Mouse (Mus musculus): ENCODE results near the gene Mfap3. TPM values are rescaled to one million over a fixed set of nuclear protein-coding genes. Genes with fewer than 3 reads are reported as not detected.

Mfap3 gene
- polyA plus RNA-seq, 1 experiment from 2014 or later, result 25.9 TPM

DNA sequence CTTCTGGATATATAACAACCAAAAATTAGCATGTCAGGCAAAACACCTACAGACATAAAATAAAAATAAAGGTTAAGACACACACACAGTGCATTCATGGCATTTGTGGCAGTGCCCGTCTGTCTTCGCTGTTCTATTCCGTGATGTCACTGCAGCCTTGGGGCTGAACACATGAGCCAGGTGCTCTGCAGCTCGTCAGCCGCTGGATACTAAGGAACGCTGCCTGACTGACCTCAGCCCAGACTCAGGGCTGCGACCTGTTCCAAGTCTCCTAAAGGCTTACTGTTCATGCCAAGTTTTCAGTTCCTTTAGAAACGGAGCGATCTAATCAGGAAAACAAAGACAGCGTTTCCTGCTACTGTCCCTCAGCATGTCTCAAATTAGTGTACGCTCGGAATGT lies 46.1 kb downstream of the Mfap3 start:
- Histone ChIP-seq H3K27me3 (no peaks in the 10 kb centered on the region; the same call in 1 of the 2 replicates), H3K36me3 (no peaks in the 10 kb centered on the region), H3K27ac (no peak overlapping the region), H3K9me3 (replicated peaks) (no peaks in the 10 kb centered on the region), H3K4me2 (0 out of 2 replicates have a peak overlapping the region, but pooled peaks have one; percentile 4), H3K4me1 (replicated peaks) (0 out of 2 replicates have a peak, but pooled peaks cover 6% of the 10 kb centered on the region), H3K4me3 (no peak overlapping the region), H3K9ac (no peak overlapping the region)
- WGBS, result 48% methylated on average over 12 of the region's 12 CpGs
- 0 out of 2 replicates have a peak, but pooled peaks have one; percentile 43 for ATAC-seq (replicated peaks; ENCODE audit: insufficient number of reproducible peaks, insufficient read depth, low FRiP score, low read depth)

DNA sequence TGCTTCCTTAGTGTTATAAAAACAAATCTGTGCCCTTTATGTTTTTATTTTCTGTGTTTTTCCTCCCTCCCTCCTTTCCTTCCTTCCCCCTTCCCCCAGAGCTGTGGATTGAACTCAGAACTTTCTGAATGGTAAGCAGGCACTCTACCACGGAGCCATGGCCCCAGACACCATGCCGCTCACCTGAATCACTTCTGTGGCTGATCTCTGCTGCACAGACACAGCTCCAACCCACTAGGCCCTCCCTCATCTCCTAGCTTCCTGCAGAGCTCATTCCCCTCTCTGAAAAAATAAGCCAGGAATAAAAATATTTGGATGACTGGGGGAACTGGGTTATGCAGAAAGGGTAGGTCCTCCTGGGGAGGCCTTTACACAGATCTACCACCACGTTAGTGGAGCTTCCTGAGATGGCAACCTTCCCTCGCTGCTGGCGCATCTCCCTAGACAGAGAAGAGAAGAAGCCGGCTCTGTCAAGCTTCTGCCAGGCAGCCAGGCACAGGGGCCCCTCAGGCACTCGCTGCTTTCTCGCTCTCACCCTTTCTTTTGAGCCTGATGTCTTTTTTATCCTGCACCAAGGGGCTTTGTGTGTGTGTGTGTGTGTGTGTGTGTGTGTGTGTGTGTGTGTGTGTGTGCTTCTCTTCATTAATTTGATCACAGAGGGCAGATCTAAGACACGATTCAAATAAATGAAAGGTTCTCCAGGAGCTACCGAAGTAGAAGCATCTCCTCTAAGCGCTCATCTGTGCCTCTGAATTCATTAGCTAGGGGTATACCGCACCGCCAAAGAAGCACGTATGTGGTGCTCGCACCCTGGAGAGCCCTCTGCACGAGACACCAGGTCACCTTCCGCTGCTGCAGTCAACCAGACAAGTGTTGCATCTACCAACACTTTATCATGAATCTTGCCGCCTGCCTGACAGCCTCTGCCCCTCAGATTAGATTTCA lies 47.9 kb downstream of the Mfap3 start:
- Histone ChIP-seq H3K4me3 (no peak overlapping the region), H3K9me3 (replicated peaks) (no peaks in the 10 kb centered on the region), H3K4me1 (replicated peaks) (0 out of 2 replicates have a peak, but pooled peaks cover 6% of the 10 kb centered on the region), H3K4me2 (no peak overlapping the region), H3K9ac (no peak overlapping the region), H3K36me3 (no peaks in the 10 kb centered on the region), H3K27ac (no peak overlapping the region), H3K27me3 (no peaks in the 10 kb centered on the region; the same call in 1 of the 2 replicates)
- no peak for ATAC-seq (replicated peaks; ENCODE audit: insufficient number of reproducible peaks, insufficient read depth, low FRiP score, low read depth)
- WGBS, result 35% methylated on average over 18 of the region's 18 CpGs

DNA sequence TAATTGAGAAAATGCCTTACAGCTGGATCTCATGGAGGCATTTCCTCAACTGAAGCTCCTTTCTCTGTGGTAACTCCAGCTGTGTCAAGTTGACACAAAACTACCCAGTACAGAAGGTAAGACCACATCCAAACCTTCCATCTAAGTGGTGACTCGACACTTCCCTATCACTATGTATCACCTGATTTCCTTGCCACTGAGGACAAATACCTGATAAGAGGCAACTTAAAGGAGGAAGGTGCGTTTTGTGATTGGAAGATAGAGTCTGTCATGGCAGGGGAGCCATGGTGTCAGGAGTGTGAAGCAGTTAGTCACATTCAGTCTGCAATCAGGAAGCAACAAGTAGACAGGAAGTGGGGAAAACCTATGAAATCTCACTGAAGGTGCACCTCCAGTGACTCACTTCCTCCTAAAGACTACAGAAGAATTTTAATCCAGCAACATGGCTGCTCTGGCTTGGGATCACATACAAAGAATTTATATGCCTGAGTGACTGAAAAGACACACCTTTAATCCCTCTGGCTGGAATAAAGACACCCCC lies 50.6 kb downstream of the Mfap3 start:
- ATAC-seq (replicated peaks; ENCODE audit: insufficient number of reproducible peaks, insufficient read depth, low FRiP score, low read depth), result no peak

GRCm38 (mm10) chr11:57571035-57571434 lies 52.6 kb downstream of the Mfap3 start:
- WGBS, result 74% methylated on average over 3 of the region's 3 CpGs

More for the DNA sequence above, 50.6 kb downstream of the Mfap3 start:
- H3K9me3 ChIP-seq (replicated peaks), result no peaks in the 10 kb centered on the region
- H3K27me3 ChIP-seq, result peaks cover 3% of the 10 kb centered on the region; the same call in 1 of the 2 replicates
- H3K4me1 ChIP-seq (replicated peaks), result peaks cover 10% of the 10 kb centered on the region; the same call in 1 of the 2 replicates
- no peak overlapping the region for H3K27ac ChIP-seq
- 86% methylated on average over 2 of the region's 2 CpGs for WGBS
- no peaks in the 10 kb centered on the region for H3K36me3 ChIP-seq
- no peak overlapping the region for H3K9ac ChIP-seq
- H3K4me3 ChIP-seq, result no peak overlapping the region
- H3K4me2 ChIP-seq, result no peak overlapping the region

GRCm38 (mm10) chr11:57573686-57574274 lies 55.3 kb downstream of the Mfap3 start:
- Histone ChIP-seq H3K36me3 (no peaks in the 10 kb centered on the region), H3K4me3 (0 out of 2 replicates have a peak overlapping the region, but pooled peaks have one; percentile 9), H3K27me3 (peaks cover 15% of the 10 kb centered on the region), H3K9me3 (replicated peaks) (no peaks in the 10 kb centered on the region), H3K9ac (no peak overlapping the region), H3K4me1 (replicated peaks) (peaks cover 7% of the 10 kb centered on the region; the same call in 1 of the 2 replicates), H3K4me2 (peak overlapping the region; percentile 17), H3K27ac (no peak overlapping the region)
- ATAC-seq (replicated peaks; ENCODE audit: insufficient number of reproducible peaks, insufficient read depth, low FRiP score, low read depth), result no peak
- 37% methylated on average over 14 of the region's 14 CpGs for WGBS

More at GRCm38 (mm10) chr11:57571035-57571434, 52.6 kb downstream of the Mfap3 start:
- Histone ChIP-seq H3K9ac (no peak overlapping the region), H3K27ac (no peak overlapping the region), H3K36me3 (no peaks in the 10 kb centered on the region), H3K27me3 (peaks cover 7% of the 10 kb centered on the region), H3K9me3 (replicated peaks) (no peaks in the 10 kb centered on the region), H3K4me3 (no peak overlapping the region), H3K4me2 (no peak overlapping the region), H3K4me1 (replicated peaks) (peaks cover 13% of the 10 kb centered on the region; the same call in 1 of the 2 replicates)
- no peak for ATAC-seq (replicated peaks; ENCODE audit: insufficient number of reproducible peaks, insufficient read depth, low FRiP score, low read depth)

- Histone ChIP-seq H3K4me1 (replicated peaks) (peaks cover 7% of the 10 kb centered on the region; the same call in 1 of the 2 replicates), H3K9me3 (replicated peaks) (no peaks in the 10 kb centered on the region), H3K27me3 (peaks cover 15% of the 10 kb centered on the region), H3K4me2 (no peak overlapping the region), H3K36me3 (no peaks in the 10 kb centered on the region), H3K4me3 (no peak overlapping the region), H3K9ac (no peak overlapping the region), H3K27ac (no peak overlapping the region)
- 61% methylated on average over 6 of the region's 6 CpGs for WGBS
- ATAC-seq (replicated peaks; ENCODE audit: insufficient number of reproducible peaks, insufficient read depth, low FRiP score, low read depth), result no peak
Measured at GRCm38 (mm10) chr11:57576871-57577515, 58.5 kb downstream of the Mfap3 start.

GRCm38 (mm10) chr11:57582818-57583635 lies 64.6 kb downstream of the Mfap3 start:
- Histone ChIP-seq H3K27ac (no peak overlapping the region), H3K36me3 (no peaks in the 10 kb centered on the region), H3K27me3 (no peaks in the 10 kb centered on the region; the same call in 1 of the 2 replicates), H3K4me1 (replicated peaks) (peaks cover 9% of the 10 kb centered on the region), H3K4me2 (0 out of 2 replicates have a peak overlapping the region, but pooled peaks have one; percentile 6), H3K9me3 (replicated peaks) (no peaks in the 10 kb centered on the region), H3K4me3 (no peak overlapping the region), H3K9ac (no peak overlapping the region)
- ATAC-seq (replicated peaks; ENCODE audit: insufficient number of reproducible peaks, insufficient read depth, low FRiP score, low read depth), result no peak
- 23% methylated on average over 10 of the region's 10 CpGs for WGBS

Other genes with a start within 250 kb of the Mfap3 start
- gene Fam114a2, start within 50 bp of the Mfap3 start, polyA plus RNA-seq (2015; fragmentation: Nextera tagmentation; extraction: Ambion mirVana), result 57.4 and 66.6 TPM in 2 replicates
- 8.9 and 13.1 TPM in 2 replicates for gene Galnt10, start 126.8 kb downstream of the Mfap3 start, polyA plus RNA-seq (2015; fragmentation: Nextera tagmentation; extraction: Ambion mirVana)